Mouse (Mus musculus) monocyte, adult 2 months (primary cell): ENCODE data around the gene Olfr1129.
"Not testable (repeated sequence)": the region's sequence is repeated elsewhere in the genome, so short reads cannot be mapped to it uniquely, and the experiment has no call there.

Experiments
- DNase-seq, 2 experiments: peaks; one replicate each; pipeline ENCODE4 v3.0.0; 2022; ENCODE audit warnings: low spot score in 2 of 2, low read depth in 1 of 2

Gene Olfr1129

GRCm38 (mm10) chr2:87573602-87574001 is at the start of gene Olfr1129:
Olfr1129 (plus strand) TSS chr2:87573902.
- not testable (repeated sequence) for DNase-seq

- not testable (repeated sequence) for DNase-seq
These were observed 47.6 kb upstream of the Olfr1129 start for GRCm38 (mm10) chr2:87525899-87526616.

- DNase-seq = no peak
These were observed 42.2 kb upstream of the Olfr1129 start, which contains the start of gene Olfr153 for GRCm38 (mm10) chr2:87531496-87531895. Olfr153 (plus strand) TSS chr2:87531796.

GRCm38 (mm10) chr2:87534826-87535225 is 38.9 kb upstream of the Olfr1129 start:
- no peak for DNase-seq

GRCm38 (mm10) chr2:87545442-87545841 is 28.3 kb upstream of the Olfr1129 start, which contains the start of gene Olfr1128:
Olfr1128 (minus strand) TSS chr2:87545542.
- no peak for DNase-seq

GRCm38 (mm10) chr2:87605912-87606311 is 32.2 kb downstream of the Olfr1129 start, which contains the start of gene Olfr1130:
Olfr1130 (plus strand) TSS chr2:87606212.
- not testable (repeated sequence) for DNase-seq

GRCm38 (mm10) chr2:87626804-87627203 is 53.1 kb downstream of the Olfr1129 start, which contains the start of gene Olfr1131:
Olfr1131 (plus strand) TSS chr2:87627104.
- DNase-seq = no peak
